Mouse (Mus musculus): Measurements from ENCODE around the gene Cped1. TPM values are rescaled to one million over a fixed set of nuclear protein-coding genes. Genes with fewer than 3 reads are reported as not detected.
"Not testable (repeated sequence)": the region's sequence is repeated elsewhere in the genome, so short reads cannot be mapped to it uniquely, and the experiment has no call there.

Gene Cped1
- polyA plus RNA-seq, 1 experiment from 2014 or later, result 4.9 TPM

- H3K9ac ChIP-seq (replicated peaks; ENCODE audit: low read length), result no peak overlapping the region
- H3K4me2 ChIP-seq (ENCODE audit: low read length), result no peak overlapping the region
- H3K27me3 ChIP-seq (ENCODE audit: control insufficient read depth, insufficient read depth, low read length), result no peaks in the 10 kb centered on the region
- no peak for DNase-seq
- H3K4me3 ChIP-seq (replicated peaks; ENCODE audit: low read depth, low read length), result no peak overlapping the region
- ATAC-seq (ENCODE audit: low FRiP score, low TSS enrichment), result no peak
- H3K27ac ChIP-seq (replicated peaks; ENCODE audit: low read depth, low read length), result no peak overlapping the region
- no peaks in the 10 kb centered on the region for H3K9me3 ChIP-seq (ENCODE audit: control insufficient read depth, low read length)
- WGBS, result 90% methylated on average over 6 of the region's 6 CpGs
- no peaks in the 10 kb centered on the region for H3K36me3 ChIP-seq (ENCODE audit: control insufficient read depth, insufficient read depth, low read length)
- H3K4me1 ChIP-seq (ENCODE audit: control insufficient read depth, insufficient read depth, low read length), result no peaks in the 10 kb centered on the region
Measured at GRCm38 (mm10) chr6:22235133-22235532, 249.4 kb downstream of the Cped1 start.

DNA sequence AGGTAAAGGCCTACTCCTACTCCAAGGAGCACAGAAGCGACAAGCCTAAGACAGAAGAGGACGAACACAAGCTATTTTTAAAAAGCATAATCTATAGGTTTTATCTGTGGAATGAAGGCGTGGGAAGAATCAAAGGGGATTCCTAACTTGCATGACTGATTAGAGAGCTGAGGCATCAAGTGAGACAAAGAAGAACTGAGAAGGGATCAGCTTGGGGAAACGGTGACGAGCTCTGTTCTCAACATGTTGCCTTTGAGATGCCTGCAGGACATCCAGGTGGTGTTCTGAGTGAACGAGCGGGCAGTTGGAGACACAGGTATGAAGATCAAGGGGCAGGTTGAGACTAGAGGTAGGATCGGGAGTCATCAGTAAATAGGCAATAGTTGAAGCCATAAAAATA, 257.6 kb downstream of the Cped1 start:
- DNase-seq, result no peak
- Histone ChIP-seq H3K27ac (replicated peaks; ENCODE audit: low read depth, low read length) (no peak overlapping the region), H3K9me3 (ENCODE audit: control insufficient read depth, low read length) (no peaks in the 10 kb centered on the region), H3K9ac (replicated peaks; ENCODE audit: low read length) (no peak overlapping the region), H3K4me2 (ENCODE audit: low read length) (no peak overlapping the region), H3K4me3 (replicated peaks; ENCODE audit: low read depth, low read length) (no peak overlapping the region), H3K4me1 (ENCODE audit: control insufficient read depth, insufficient read depth, low read length) (no peaks in the 10 kb centered on the region), H3K27me3 (ENCODE audit: control insufficient read depth, insufficient read depth, low read length) (no peaks in the 10 kb centered on the region), H3K36me3 (ENCODE audit: control insufficient read depth, insufficient read depth, low read length) (no peaks in the 10 kb centered on the region)
- 46% methylated on average over 8 of the region's 8 CpGs for WGBS
- ATAC-seq (ENCODE audit: low FRiP score, low TSS enrichment), result no peak

DNA sequence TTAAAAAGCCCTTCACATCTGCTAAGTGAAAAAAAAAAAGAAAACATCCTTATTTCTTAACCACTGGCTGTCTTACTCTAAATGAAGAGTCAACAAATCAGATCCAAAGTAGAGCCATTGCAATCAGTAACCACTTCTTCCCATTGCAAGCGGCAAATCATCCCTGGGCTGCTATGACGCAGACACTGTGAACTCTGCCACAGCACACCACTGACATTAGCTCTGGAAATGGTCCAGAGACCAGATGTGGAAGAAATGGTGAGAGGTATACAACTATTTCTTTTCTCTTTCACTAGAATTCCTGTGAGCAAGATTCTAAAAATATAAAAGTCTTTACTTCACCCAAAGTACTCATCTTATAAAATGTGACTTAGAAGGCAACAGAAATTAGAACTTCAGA, 261.0 kb downstream of the Cped1 start:
- Histone ChIP-seq H3K27ac (replicated peaks; ENCODE audit: low read depth, low read length) (no peak overlapping the region), H3K9me3 (ENCODE audit: control insufficient read depth, low read length) (no peaks in the 10 kb centered on the region), H3K4me1 (ENCODE audit: control insufficient read depth, insufficient read depth, low read length) (no peaks in the 10 kb centered on the region), H3K36me3 (ENCODE audit: control insufficient read depth, insufficient read depth, low read length) (no peaks in the 10 kb centered on the region), H3K4me2 (ENCODE audit: low read length) (no peak overlapping the region), H3K4me3 (replicated peaks; ENCODE audit: low read depth, low read length) (no peak overlapping the region), H3K27me3 (ENCODE audit: control insufficient read depth, insufficient read depth, low read length) (no peaks in the 10 kb centered on the region), H3K9ac (replicated peaks; ENCODE audit: low read length) (no peak overlapping the region)
- DNase-seq (no peak), ATAC-seq (ENCODE audit: low FRiP score, low TSS enrichment) (no peak)
- WGBS, result 95% methylated on average over 2 of the region's 2 CpGs

DNA sequence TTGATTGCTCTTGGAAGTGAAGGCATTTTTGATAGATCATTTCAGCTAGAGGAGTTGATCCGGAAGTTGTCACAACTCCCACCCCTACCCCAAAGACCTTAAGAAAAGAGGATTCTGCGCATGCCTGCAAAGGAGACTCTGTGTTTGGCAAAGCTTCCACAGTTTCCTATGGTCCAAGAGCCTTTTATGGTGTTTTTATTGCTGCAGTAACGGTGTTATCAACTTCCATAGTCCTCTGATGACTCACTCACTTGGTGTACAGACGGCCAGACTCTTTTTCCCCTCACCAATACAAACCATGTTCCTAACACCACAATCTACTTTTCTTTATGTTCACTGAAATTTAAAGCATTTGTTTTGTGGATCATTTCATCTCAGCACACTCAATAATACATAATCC, 273.1 kb downstream of the Cped1 start:
- DNase-seq, result no peak
- H3K4me1 ChIP-seq (ENCODE audit: control insufficient read depth, insufficient read depth, low read length), result 0 out of 2 replicates have a peak, but pooled peaks cover 5% of the 10 kb centered on the region
- no peak overlapping the region for H3K9ac ChIP-seq (replicated peaks; ENCODE audit: low read length)
- no peaks in the 10 kb centered on the region for H3K36me3 ChIP-seq (ENCODE audit: control insufficient read depth, insufficient read depth, low read length)
- no peak for ATAC-seq (ENCODE audit: low FRiP score, low TSS enrichment)
- H3K27ac ChIP-seq (replicated peaks; ENCODE audit: low read depth, low read length), result no peak overlapping the region
- no peak overlapping the region for H3K4me3 ChIP-seq (replicated peaks; ENCODE audit: low read depth, low read length)
- 90% methylated on average over 4 of the region's 4 CpGs for WGBS
- no peak overlapping the region for H3K4me2 ChIP-seq (ENCODE audit: low read length)
- no peaks in the 10 kb centered on the region for H3K27me3 ChIP-seq (ENCODE audit: control insufficient read depth, insufficient read depth, low read length)
- no peaks in the 10 kb centered on the region for H3K9me3 ChIP-seq (ENCODE audit: control insufficient read depth, low read length)

- H3K27ac ChIP-seq (replicated peaks; ENCODE audit: low read depth, low read length), result no peak overlapping the region
Measured at GRCm38 (mm10) chr6:22262519-22262918, 276.8 kb downstream of the Cped1 start.

DNA sequence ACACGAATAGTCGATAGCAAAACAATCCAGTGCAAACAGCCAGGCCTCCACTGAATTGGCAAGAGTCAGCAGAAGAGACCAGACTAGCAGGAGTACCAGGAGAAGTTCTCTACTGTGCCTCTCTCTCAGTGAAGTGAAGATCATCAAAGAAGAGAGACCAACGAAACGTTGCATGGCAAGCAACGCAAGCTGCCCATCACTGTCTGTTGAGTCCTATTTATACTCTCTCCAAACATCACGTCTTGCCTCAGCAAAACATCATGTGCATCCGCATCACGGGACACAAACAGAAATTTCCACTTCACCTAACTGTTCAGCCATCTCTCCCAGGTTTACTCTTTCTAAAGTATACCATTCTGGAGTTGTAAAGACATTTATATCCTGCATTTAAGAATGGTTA, 278.4 kb downstream of the Cped1 start:
- not testable (repeated sequence) for H3K9me3 ChIP-seq (ENCODE audit: control insufficient read depth, low read length); ATAC-seq (ENCODE audit: low FRiP score, low TSS enrichment); H3K9ac ChIP-seq (replicated peaks; ENCODE audit: low read length); H3K27me3 ChIP-seq (ENCODE audit: control insufficient read depth, insufficient read depth, low read length); H3K4me3 ChIP-seq (replicated peaks; ENCODE audit: low read depth, low read length); DNase-seq; H3K4me1 ChIP-seq (ENCODE audit: control insufficient read depth, insufficient read depth, low read length); H3K4me2 ChIP-seq (ENCODE audit: low read length); H3K27ac ChIP-seq (replicated peaks; ENCODE audit: low read depth, low read length); H3K36me3 ChIP-seq (ENCODE audit: control insufficient read depth, insufficient read depth, low read length)
- 91% methylated on average over 8 of the region's 8 CpGs for WGBS

More at GRCm38 (mm10) chr6:22262519-22262918, 276.8 kb downstream of the Cped1 start:
- Histone ChIP-seq H3K36me3 (ENCODE audit: control insufficient read depth, insufficient read depth, low read length) (no peaks in the 10 kb centered on the region), H3K4me1 (ENCODE audit: control insufficient read depth, insufficient read depth, low read length) (0 out of 2 replicates have a peak, but pooled peaks cover 5% of the 10 kb centered on the region), H3K4me3 (replicated peaks; ENCODE audit: low read depth, low read length) (no peak overlapping the region), H3K27me3 (ENCODE audit: control insufficient read depth, insufficient read depth, low read length) (no peaks in the 10 kb centered on the region), H3K9ac (replicated peaks; ENCODE audit: low read length) (no peak overlapping the region), H3K4me2 (ENCODE audit: low read length) (no peak overlapping the region), H3K9me3 (ENCODE audit: control insufficient read depth, low read length) (no peaks in the 10 kb centered on the region)
- no peak for ATAC-seq (ENCODE audit: low FRiP score, low TSS enrichment)
- WGBS, result 83% methylated on average over 4 of the region's 4 CpGs
- DNase-seq, result no peak

DNA sequence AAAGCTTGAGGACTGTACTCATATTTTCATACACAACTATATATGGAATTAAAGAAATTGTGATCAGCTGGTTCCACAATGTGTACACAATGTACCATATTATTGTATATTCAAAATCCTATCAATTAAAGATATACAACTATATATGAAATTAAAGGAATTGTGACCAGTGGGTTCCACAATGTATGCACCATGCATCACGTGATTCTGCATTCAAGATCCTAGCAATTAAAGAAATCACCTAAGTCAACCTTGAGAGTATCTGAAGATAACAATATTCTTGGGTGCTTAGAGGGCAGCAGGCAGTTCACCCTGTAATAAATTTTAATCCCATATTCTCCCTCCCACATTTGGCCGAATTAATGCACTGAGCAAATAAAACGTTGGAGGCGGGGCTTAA, 280.3 kb downstream of the Cped1 start:
- Histone ChIP-seq H3K9me3 (ENCODE audit: control insufficient read depth, low read length) (no peaks in the 10 kb centered on the region), H3K36me3 (ENCODE audit: control insufficient read depth, insufficient read depth, low read length) (no peaks in the 10 kb centered on the region), H3K4me3 (replicated peaks; ENCODE audit: low read depth, low read length) (no peak overlapping the region), H3K4me2 (ENCODE audit: low read length) (no peak overlapping the region), H3K27ac (replicated peaks; ENCODE audit: low read depth, low read length) (no peak overlapping the region), H3K27me3 (ENCODE audit: control insufficient read depth, insufficient read depth, low read length) (no peaks in the 10 kb centered on the region), H3K4me1 (ENCODE audit: control insufficient read depth, insufficient read depth, low read length) (0 out of 2 replicates have a peak, but pooled peaks cover 5% of the 10 kb centered on the region), H3K9ac (replicated peaks; ENCODE audit: low read length) (no peak overlapping the region)
- DNase-seq (no peak), ATAC-seq (ENCODE audit: low FRiP score, low TSS enrichment) (no peak)
- WGBS, result 84% methylated on average over 4 of the region's 4 CpGs

GRCm38 (mm10) chr6:22267807-22268667, 282.3 kb downstream of the Cped1 start:
- Histone ChIP-seq H3K36me3 (ENCODE audit: control insufficient read depth, insufficient read depth, low read length) (no peaks in the 10 kb centered on the region), H3K27me3 (ENCODE audit: control insufficient read depth, insufficient read depth, low read length) (no peaks in the 10 kb centered on the region), H3K4me1 (ENCODE audit: control insufficient read depth, insufficient read depth, low read length) (no peaks in the 10 kb centered on the region), H3K27ac (replicated peaks; ENCODE audit: low read depth, low read length) (no peak overlapping the region), H3K9ac (replicated peaks; ENCODE audit: low read length) (no peak overlapping the region), H3K4me2 (ENCODE audit: low read length) (no peak overlapping the region), H3K4me3 (replicated peaks; ENCODE audit: low read depth, low read length) (no peak overlapping the region), H3K9me3 (ENCODE audit: control insufficient read depth, low read length) (no peaks in the 10 kb centered on the region)
- ATAC-seq (ENCODE audit: low FRiP score, low TSS enrichment), result no peak
- 81% methylated on average over 5 of the region's 5 CpGs for WGBS
- no peak for DNase-seq

GRCm38 (mm10) chr6:22268677-22269076, 283.0 kb downstream of the Cped1 start:
- no peak overlapping the region for H3K9ac ChIP-seq (replicated peaks; ENCODE audit: low read length)
- H3K4me3 ChIP-seq (replicated peaks; ENCODE audit: low read depth, low read length), result no peak overlapping the region
- no peaks in the 10 kb centered on the region for H3K4me1 ChIP-seq (ENCODE audit: control insufficient read depth, insufficient read depth, low read length)
- no peaks in the 10 kb centered on the region for H3K27me3 ChIP-seq (ENCODE audit: control insufficient read depth, insufficient read depth, low read length)
- no peak for ATAC-seq (ENCODE audit: low FRiP score, low TSS enrichment)
- DNase-seq, result no peak
- H3K27ac ChIP-seq (replicated peaks; ENCODE audit: low read depth, low read length), result no peak overlapping the region
- H3K36me3 ChIP-seq (ENCODE audit: control insufficient read depth, insufficient read depth, low read length), result no peaks in the 10 kb centered on the region
- H3K9me3 ChIP-seq (ENCODE audit: control insufficient read depth, low read length), result no peaks in the 10 kb centered on the region
- no peak overlapping the region for H3K4me2 ChIP-seq (ENCODE audit: low read length)
